Mouse (Mus musculus) spleen, adult 18-20 months (tissue): Measurements from ENCODE around the gene Als2cr12.
"Not testable (repeated sequence)": the region's sequence is repeated elsewhere in the genome, so short reads cannot be mapped to it uniquely, and the experiment has no call there.

ENCODE experiments used
- DNase-seq, 2 experiments: peaks; one replicate each; pipeline ENCODE4 v3.0.0; 2022; ENCODE audit warnings: mixed read lengths in 2 of 2

Als2cr12 gene

DNA sequence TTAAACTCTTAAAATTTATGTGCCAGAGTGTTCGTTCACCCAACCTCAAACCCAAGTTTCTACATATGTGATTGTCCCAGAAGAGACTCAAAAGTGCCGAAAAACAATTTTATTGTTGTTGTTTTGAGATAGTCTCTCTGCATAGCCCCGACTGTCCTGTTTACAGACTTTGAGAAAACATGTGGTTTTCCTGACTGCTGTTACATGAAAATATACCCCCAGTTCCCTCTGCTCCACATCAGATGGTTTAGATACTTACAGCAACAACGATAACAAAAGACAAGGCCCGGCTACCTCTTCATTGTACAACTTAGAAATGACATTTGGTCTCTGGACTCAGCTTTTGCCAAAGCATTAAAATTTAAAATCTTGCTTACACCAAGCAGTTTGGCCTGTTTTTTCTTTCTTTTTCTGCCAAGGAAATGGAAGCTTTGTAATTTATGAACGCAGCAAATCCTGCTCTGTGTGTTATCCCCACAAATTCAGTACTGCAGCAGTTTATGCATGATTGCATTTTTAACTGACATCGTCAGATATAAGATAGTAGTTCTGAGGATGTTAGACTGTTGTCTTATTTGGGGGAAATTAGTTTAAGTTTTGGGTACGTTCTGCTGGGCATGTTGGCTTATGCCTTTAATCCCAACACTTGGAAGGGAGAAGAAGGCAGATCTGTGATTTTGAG, 21.9 kb upstream of the Als2cr12 start:
- no peak for DNase-seq

DNA sequence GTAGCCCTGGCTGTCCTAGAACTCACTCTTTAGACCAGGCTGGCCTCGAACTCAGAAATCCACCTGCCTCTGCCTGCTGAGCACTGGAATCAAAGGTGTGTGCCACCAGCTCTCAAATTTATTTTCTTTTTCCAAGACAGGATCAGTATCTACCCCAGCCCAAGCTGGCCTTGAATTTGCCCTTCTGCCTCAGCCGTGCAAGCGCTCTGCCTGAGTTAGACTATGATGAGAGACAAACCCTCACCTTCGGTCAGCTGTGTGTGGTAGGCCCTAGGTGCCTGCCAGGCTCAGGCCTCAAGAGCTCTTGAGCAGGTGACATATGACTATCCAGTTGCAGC, 21.1 kb upstream of the Als2cr12 start:
- DNase-seq, result no peak

DNA sequence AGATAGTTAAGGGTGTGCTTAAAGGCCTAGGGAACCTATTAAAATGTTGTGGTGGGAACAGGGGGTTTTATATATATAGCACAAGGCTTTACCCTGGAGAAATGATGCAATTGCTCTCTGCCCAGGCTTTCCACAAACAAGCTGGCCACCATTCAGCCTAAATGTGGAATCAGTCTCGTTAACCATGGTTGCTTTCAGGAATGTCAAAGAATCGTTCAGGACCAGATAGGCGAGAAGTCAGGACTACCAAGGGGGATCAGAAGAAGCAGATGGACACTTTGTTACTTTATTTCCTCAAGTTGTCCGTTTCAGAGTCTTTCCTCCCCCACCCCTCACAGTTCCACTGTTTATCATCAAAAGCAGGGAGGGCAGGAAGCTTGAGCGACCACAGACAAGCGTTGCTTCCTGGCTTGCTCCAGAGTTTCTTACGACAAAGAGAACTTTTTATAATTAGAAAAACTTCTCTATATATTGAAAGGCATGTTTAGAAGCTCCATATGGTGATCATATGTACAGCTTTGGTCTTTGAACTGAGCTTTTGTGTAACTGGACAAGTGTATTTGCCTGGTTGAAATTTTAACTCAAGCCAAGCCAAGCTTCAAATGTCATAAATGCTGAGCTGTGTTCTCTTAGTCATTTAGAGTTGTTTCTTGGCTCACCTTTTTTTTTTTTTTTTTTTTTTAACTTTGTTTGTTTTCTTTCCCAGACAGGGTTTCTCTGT, 20.5 kb upstream of the Als2cr12 start:
- DNase-seq, result no peak

DNA sequence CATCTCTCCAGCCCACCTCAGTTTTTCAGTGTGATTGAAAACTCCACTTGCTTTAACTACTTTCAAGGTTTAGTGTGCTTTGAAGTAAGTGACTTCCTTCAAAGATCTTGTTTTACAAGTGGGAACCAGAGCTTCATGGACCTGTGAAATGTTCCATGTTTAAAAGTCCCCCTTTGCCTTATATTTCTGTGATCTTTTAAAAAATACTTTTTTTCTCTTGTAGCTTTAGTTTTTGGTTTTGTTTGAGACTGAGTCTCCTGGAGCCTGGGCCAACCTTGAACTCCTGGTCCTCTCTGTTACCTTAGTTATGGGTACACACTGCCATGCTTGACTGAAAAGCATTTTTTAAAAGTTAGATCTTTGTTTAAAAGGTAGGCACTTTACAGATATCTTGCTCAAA, 19.7 kb upstream of the Als2cr12 start:
- DNase-seq, result no peak

DNA sequence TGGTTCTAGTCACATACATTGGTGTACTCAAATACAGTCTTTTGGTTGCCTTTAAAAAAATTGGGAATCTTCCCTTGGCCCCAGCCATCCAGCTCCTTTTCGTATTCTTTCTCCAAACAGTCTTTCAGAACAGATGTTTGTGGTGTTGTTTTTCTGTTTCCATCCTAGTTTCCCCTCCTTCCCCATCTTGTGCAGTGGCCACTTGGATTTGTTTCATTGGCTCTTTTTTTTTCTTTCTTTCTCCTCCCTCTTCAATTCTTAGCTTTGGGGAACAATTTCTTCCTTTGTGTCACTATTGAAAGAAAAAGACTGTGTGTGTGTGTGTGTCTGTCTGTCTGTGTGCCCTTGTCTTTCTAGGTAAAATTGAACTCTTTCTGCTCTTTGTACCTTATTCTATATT, 18.6 kb upstream of the Als2cr12 start:
- DNase-seq, result no peak

DNA sequence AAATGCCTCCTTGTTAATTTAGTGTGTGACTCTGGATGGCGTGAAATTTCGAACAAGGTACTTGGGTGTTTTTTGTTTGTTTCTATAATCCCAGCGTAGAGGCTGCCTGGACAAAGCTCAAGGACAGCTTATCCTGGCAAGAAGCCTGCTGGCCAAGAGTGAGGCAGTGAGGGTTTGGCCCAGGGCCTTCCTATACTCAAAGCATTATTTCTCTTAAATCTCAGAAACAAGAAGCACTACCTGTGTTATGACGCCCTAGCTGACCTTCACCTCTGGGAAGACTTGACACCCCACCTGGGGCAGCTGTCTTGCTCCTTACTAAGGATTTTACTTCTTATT, 18.1 kb upstream of the Als2cr12 start:
- no peak for DNase-seq

DNA sequence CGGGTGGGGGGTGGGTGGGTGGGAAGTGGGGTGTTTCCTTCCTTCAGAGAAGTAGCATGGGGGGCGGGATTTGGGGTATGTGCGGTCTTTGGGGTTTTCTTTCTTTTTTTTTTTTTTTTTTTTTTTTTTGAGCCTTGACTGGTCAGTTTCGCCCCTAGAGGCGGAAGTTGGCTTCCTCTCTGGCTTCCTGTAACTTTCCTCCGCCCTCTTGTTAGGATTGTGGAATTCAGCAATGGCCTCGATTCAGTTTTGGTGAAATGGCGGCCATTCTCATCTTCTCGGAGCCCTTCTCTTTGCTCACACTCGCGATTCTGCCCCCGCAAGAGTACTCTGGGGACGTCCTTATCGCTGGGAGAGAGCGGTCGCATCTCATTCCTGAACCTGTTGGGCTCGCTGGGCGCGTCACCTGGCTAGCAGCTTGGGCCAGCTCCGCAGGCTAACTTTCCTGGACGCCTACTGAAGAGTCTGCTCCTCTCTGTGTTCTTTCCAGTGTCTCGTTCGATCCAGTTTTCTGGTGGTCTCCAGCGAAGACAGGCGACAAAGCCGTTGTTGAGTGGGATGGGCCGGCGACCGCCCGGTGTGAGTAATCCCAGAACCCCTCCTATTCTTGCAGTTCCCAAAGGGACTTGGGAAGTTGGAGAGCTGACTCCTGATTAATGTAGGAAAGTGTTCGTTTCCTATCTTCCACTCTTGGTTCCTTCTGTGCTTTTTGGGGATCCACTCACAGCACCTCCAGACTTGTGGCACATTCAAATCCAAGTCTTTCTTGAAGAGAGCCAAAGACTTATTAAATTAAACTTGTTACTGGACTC, 17.5 kb upstream of the Als2cr12 start:
- peak; percentile 28 to 41 for DNase-seq

DNA sequence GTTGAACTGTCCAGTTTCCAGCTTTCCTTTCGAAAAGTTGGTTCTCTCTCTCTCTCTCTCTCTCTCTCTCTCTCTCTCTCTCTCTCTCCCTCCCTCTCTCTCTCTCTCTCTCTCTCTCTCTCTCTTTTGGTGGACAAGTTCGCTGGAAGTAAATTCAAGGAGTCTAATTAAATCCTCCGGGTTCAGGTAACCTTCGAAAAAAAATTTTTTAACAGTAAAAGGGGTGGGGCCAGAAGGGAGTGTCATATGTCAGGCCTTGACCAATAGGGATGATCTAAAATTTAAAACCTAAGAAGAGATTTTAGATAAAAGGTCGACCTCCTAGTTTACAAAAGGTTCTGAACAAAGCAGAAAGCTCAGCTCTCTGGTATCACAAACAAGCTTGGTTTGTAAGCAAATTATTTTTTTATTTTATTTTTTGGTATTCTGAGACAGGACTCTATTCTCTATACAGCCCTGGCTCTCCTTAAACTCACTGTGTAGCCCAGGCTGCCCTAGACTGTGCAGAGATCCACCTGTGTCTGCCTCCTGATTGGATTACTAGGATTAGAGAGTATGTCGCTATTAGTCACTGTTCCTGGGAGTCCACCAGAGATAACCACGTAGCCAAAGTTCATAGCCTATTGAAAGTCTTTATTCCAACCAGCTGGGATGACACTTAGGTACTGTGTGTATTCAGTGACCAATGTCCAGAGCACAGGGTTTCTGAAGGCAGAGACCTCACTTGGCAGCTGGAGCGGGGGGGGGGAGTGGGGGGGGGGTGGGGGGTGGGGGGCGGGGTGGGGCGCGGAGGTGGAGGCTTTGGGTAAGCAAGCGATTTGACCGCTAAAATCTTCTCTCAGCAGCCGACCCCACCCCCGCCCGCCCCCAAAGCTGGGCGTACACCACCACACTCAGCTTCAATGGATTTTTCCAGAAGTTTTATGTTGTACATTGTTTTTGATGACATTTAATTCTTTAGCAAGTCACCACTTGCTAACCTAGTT, 16.6 kb upstream of the Als2cr12 start:
- DNase-seq, result no peak

DNA sequence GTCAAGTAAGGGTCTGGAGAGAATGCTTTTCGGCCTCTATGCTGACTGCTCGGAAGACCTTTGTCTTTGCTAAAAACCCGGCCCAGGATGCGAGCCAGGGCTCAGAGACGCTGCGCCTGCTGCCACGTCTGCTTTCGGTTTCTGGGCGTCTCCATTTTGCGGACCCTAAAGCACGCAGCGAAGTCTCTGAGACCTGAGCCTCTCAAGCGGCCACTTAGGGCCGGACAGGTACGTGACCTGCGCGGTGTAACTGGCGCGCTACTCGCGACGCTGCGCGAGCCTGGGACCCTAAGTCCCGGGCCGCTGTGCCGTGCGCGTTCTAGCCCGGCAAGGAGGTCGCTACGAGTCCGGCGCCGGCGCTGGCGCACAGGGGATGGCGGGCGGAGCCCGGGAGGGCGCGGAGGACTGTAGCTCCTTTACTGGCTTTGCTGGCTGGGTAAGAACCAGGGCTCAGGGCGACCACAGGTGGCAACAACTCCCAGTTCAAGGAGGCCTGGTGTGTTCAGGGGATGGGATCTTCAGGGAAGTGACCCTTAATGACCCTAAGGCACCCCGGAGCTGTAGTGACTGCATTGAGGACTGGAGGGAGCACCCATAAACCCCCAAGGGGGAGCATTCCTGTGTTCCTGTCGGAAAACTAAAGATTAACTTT, 15.7 kb upstream of the Als2cr12 start, which contains the start of gene Cflar:
Gene Cflar, plus strand, starts transcription at position 144 of the 652 bp plus-strand sequence.
- peak; percentile 66 to 74 for DNase-seq

DNA sequence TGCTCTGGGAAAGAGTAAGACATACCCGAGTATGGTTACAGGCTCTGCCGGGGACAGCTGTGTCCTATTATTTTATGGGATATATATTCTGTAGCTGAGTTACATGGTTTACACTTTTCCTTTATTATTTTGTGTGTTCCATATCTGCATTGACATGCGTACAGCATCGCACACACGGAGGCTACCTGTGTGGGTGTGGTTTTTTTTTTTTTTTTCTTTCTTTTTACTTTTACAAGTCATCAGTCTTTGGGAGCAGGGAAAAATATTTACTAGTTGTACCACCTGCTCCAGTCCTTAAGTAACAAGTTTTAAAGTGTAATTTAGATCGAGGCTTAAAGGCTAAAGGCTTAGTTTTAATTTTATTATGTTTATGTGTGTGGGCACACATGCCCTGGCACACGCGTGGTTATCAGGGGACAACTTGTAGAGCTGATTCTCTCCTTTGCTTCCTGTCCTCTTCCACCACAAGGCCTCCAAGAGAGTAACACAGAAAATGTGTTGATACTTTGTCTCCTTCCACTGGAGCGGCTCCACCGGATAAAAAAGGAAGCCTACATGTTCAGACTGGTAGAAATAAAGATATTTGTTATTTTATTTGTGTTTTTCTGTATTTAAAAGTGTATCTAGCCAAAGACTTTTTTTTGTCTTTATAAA, 15.0 kb upstream of the Als2cr12 start:
- no peak for DNase-seq

DNA sequence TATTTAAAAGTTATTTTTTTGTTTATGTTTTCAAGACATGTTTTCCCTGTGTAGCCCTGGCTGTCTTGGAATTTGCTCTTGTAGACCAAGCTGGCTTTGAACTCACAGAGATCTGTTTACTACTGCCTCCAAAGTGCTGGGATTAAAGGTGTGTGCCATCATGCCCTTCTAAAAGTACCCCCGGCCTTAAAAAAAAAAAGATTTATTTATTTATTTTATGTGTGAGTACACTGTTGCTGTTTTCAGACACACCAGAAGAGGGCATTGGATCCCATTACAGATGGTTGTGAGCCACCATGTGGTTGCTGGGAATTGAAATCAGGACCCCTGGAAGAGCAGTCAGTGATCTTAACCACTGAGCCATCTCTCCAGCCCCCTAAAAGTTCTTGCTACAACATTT, 14.3 kb upstream of the Als2cr12 start:
- not testable (repeated sequence) for DNase-seq

DNA sequence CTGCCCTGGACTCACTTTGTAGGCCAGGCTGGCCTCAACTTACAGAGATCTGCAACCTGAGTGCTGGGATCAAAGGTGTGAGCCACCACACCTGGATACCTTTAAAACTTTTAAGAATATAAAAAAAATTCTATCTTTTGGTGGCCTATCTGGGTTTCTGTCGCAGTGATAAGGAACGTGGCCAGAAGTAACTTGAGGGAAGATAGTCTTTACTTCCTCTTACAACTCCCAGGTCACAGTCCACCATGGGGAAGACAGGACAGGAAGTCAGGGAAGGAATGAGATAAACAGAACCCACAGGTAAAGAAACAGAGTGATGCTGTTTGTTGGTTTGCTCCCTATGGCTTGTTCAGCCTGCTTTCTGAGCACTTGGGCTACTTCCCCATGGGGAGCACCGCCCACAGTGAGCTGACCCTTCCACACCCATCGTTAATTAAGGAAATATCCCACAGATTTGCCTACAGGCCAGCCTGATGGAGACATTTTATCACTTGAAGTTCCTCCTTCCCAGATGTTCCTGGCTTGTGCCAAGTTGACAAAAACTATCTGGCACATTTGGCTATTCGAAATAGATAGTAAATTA, 4.9 kb upstream of the Als2cr12 start:
- not testable (repeated sequence) for DNase-seq

DNA sequence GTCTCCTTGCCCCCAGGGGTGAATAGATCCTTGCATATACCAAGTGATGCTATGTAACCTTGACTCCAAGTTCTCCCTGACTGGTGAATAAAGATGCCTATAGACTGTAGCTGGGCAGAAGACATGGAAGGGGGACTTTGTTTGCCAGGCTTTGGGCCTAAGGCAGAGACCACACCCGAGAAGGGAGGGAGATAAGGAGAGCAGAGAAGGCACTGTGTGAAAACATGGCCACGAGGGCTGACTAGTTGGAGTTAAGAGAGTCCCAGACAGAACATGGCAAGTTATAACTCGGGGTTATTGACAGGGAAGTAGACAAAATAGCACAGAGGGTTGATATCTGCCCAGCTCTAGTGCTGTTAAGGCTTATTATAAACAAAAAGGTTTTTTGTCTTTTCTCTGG, 4.2 kb upstream of the Als2cr12 start:
- no peak for DNase-seq

DNA sequence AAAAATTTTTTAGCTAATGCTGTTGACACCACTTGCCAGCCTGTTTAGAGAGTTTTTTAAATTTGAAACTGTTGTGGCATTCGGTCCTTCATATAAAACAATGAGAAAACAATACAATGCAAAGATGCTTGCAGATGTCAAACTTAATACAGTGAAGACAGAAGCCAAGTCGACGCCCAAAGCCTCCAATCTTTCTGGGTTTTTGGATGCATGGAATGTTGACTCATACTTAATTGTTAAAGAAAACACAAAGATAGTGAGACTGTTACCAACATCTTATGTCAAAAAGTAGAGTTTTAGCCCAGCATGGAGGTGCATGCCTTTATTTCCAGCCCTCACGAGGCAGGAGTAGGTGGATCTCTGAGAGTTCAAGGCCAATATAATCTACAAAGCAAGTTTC, 3.0 kb upstream of the Als2cr12 start:
- no peak for DNase-seq

DNA sequence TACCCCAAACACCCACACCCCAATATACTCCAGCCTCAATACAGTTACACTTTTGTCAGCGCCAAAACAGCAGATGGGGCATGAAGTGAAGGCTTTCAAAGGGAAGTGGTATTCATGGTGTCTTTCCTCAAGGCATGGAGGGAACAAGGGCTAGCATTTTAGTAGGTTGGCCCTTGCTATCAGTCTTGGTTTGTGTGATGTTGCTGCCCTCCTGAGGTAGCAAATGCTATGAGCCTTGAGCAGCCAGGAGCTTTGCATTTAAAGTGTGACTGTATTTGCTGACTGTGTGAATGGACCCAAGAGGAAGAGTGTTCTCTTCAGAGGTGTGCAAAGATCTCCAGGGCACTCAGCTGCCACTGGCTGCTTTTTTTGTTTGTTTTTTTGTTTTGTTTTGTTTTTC, 1.8 kb upstream of the Als2cr12 start:
- not testable (repeated sequence) for DNase-seq

DNA sequence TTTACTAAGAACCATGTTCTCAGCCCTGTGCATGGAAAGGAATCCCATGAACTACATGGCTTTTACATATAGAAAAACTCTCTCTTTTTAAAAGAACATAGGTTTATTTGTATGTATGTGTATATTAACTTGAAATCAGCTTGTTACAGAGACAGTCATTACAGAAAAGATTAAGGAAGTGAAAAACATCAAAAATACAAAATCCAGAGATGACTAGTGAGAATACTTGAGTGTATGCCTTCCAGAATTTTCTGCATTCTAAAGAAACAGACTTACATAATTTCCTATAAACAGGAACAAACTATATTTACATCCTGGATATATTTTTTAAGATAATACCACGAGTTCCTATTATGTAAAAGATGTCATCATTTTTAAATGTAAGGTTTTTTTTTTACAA, 2.1 kb downstream of the Als2cr12 start:
- no peak for DNase-seq

DNA sequence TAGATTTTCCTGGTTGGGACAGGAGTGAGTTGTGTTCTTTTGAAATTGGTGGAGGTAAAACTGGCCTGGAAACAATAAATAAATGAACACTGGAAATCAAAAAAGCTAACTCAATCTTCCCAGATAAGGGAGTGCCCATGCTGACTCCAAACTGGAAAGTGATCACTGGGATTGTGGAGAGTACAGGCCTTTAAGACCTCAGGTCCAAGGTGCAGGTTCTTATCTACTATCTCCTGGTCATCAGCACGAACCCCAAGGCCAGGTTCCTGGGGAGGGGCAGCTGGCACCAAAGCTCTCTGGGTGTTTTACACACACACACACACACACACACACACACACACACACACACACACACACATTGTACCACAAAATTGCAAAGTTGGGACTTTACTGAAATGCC, 4.1 kb downstream of the Als2cr12 start:
- DNase-seq, result not testable (repeated sequence)

DNA sequence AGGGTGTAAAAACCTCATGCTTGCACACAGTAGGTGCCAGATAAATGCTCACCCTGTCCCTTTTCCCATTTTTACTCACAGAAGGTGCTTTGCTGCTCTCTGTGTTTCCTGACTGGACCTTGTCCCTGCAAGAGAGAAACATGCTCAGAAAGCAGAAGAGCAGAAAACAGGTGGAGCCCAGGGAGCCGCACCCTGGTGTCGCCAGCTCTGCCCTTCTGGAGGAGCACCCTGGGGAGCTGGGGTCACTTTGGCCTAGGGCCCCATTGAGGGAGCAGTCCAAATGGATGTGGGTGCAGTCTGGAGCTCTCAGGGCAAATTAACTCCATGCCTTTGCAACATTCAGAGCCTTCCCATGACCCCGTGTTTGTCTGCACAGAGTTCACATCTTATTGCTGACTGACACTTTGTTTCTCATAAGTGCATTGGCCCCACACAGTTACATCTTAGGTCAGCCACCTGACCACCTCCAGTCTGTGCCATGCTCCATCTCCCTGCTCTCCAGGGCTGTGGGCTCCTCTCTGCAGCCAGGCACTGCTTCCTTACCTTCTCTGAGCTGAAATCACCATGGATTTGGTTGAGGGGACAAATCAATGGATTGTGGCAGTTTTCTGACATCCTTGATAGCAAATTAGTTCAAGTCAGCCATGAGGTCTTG, 4.8 kb downstream of the Als2cr12 start:
- DNase-seq, result not testable (repeated sequence)

DNA sequence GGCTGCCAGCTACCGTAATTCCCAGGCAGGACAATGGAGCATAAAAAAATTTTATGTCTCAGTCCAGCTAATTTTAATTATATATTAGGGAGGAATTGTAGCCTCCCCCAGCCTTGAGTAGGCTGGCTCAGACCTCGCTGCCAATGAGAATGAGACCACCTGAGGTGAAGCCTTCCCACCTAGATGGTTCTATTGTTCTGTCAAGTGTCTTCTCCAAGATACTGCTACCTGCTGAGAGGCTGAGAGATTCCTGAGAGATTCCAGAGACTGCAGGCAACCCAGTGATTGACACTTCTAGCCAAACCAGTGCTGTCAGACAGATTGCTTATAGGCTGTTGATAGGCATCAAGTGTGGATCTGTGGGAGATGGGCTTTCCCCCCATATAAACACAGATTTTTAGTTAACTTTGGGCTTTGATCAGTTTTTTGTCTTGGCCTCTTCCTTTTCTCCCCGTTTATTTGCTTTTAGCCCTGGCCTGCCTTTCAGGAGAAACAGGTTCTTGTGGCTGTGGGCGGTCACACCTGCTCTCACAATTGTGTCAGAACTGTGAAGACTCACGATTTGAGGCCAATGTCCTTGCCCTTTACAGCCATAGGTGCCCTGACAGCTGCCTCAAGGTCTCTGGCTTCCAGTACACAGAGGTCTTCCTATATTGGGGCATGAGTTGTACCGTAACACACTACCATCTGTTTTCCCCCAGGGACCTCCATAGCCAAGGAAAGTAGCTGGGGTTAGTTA, 5.6 kb downstream of the Als2cr12 start:
- DNase-seq, result no peak

DNA sequence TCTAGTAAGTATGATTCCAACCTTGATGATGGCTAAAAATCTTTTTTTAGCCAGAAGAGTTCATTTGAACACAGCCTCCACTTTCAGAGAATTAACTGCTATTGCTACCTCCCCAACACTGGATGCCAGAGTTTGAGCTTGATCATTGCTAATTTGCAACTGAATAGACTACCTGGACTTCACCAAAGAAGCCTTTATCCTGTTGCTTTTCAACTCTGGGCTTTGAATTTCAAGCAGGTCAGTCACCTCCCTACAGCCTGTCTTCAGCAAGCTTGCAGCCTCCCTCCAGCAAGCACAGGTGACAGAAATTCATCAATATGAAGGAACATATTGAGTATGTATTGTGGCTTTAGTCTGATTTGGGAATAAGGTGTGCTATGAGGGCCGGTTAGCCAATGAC, 6.4 kb downstream of the Als2cr12 start:
- DNase-seq, result no peak
